In genomic region chr19:3389089-3389488, GRCm38 (mm10) we compare ENCODE assay signal across 8 mouse cellular contexts. TPM values are rescaled to one million over a fixed set of nuclear protein-coding genes. Genes with fewer than 3 reads are reported as not detected.
DNase-seq lines count a peak whose midpoint lies in the region; ATAC-seq and TF ChIP-seq lines count a peak whose summit lies in the region.

No protein-coding gene starts in this region.

- H3K27me3 ChIP-seq in cerebellum, adult 2 months (ENCODE audit: control insufficient read depth, insufficient read depth, low read length), result no peaks in the 10 kb centered on the region
- no peaks in the 10 kb centered on the region for H3K27me3 ChIP-seq in forebrain, postnatal 0 days (ENCODE audit: insufficient read depth, low read length)
- no peaks in the 10 kb centered on the region for H3K27me3 ChIP-seq in lung, embryonic 15.5 days

- in situ Hi-C loops in ES-E14 (cut with MboI; ENCODE audit: low sequenced_read_pairs in 2 of 2, unreplicated experiment in 2 of 2), result no loop called here

- TF ChIP-seq POLR2A in cerebellum, adult 2 months (IDR thresholded peaks at IDR 0.05; ENCODE audit: borderline replicate concordance, insufficient read depth, low read length), result no peak

- peak overlapping the region; percentile 56; the same call in 1 of the 2 replicates for H3K27ac ChIP-seq in ES-E14 (ENCODE audit: insufficient read depth, low read depth, low read length, poor library complexity, severe bottlenecking)
- no peak overlapping the region for H3K27ac ChIP-seq in cerebellum, adult 2 months (ENCODE audit: insufficient read depth, low read length)
- peak overlapping the region; percentile 54; the same call in 1 of the 2 replicates for H3K27ac ChIP-seq in forebrain, postnatal 0 days (ENCODE audit: low read depth, low read length)
- no peak overlapping the region for H3K27ac ChIP-seq in lung, embryonic 15.5 days

- peaks cover 2% of the 10 kb centered on the region in 2 experiments; a peak in 2 of 4 replicates for H3K4me1 ChIP-seq in ES-E14 (ENCODE audit: control insufficient read depth in 2 of 2, insufficient read depth in 2 of 2, low read length in 2 of 2, poor library complexity in 1 of 2)
- H3K4me1 ChIP-seq in cerebellum, adult 2 months (ENCODE audit: control insufficient read depth, insufficient read depth, low read length), result no peaks in the 10 kb centered on the region
- no peaks in the 10 kb centered on the region for H3K4me1 ChIP-seq in forebrain, postnatal 0 days (ENCODE audit: insufficient read depth)
- H3K4me1 ChIP-seq in lung, embryonic 15.5 days, result peaks cover 10% of the 10 kb centered on the region

- TF ChIP-seq CTCF in cerebellum, adult 2 months (IDR thresholded peaks at IDR 0.05; ENCODE audit: borderline replicate concordance, insufficient read depth, low read depth, low read length), result peak; percentile 54
- TF ChIP-seq CTCF in forebrain, postnatal 0 days (IDR thresholded peaks at IDR 0.05; ENCODE audit: low read depth), result peak; percentile 89

- peak; percentile 70 for DNase-seq in ES-E14 (ENCODE audit: low read depth, low spot score)
- peak; percentile 53 to 64 for DNase-seq in cerebellum, adult 2 months
- peak; percentile 90 for DNase-seq in forebrain, postnatal 0 days
- peak; percentile 94 for DNase-seq in heart, postnatal 4 days
- peak; percentile 41 for DNase-seq in layer of hippocampus, adult 9-10 months (ENCODE audit: low spot score)
- DNase-seq in ovary, postnatal 10 days (ENCODE audit: low spot score), result peak; percentile 83
- DNase-seq in thymus, postnatal 0 days (ENCODE audit: low spot score), result peak; percentile 92

- H3K36me3 ChIP-seq in ES-E14 (ENCODE audit: control insufficient read depth, insufficient read depth, low read length, poor library complexity, severe bottlenecking), result peaks cover 6% of the 10 kb centered on the region
- H3K36me3 ChIP-seq in forebrain, postnatal 0 days (ENCODE audit: insufficient read depth), result no peaks in the 10 kb centered on the region
- H3K36me3 ChIP-seq in lung, embryonic 15.5 days, result no peaks in the 10 kb centered on the region

- ATAC-seq in forebrain, postnatal 0 days, result peak; percentile 97
- peak; percentile 93 for ATAC-seq in lung, embryonic 15.5 days (ENCODE audit: borderline replicate concordance, extremely low read depth, low FRiP score, low TSS enrichment)

- peak overlapping the region; percentile 80 for H3K4me2 ChIP-seq in forebrain, postnatal 0 days (ENCODE audit: low read depth)
- peak overlapping the region; percentile 98 for H3K4me2 ChIP-seq in lung, embryonic 15.5 days

- H3K9ac ChIP-seq in ES-E14 (ENCODE audit: insufficient read depth, low read depth, low read length, poor library complexity, severe bottlenecking), result peak overlapping the region; percentile 80
- peak overlapping the region; percentile 58 for H3K9ac ChIP-seq in forebrain, postnatal 0 days
- peak overlapping the region; percentile 33; the same call in 1 of the 2 replicates for H3K9ac ChIP-seq in lung, embryonic 15.5 days

- WGBS in cerebellum, adult 2 months, result under 1% methylated on average over 43 of the region's 43 CpGs
- WGBS in forebrain, postnatal 0 days, result 3% methylated on average over 43 of the region's 43 CpGs
- under 1% methylated on average over 43 of the region's 43 CpGs for WGBS in lung, embryonic 15.5 days

- H3K9me3 ChIP-seq in ES-E14 (ENCODE audit: control insufficient read depth, insufficient read depth, low read depth, low read length), result no peaks in the 10 kb centered on the region
- H3K9me3 ChIP-seq in forebrain, postnatal 0 days (ENCODE audit: low read length), result no peaks in the 10 kb centered on the region
- H3K9me3 ChIP-seq in lung, embryonic 15.5 days, result no peaks in the 10 kb centered on the region

- H3K4me3 ChIP-seq in ES-E14 (ENCODE audit: insufficient read depth in 1 of 2, low read depth in 1 of 2, low read length in 2 of 2, poor library complexity in 1 of 2, severe bottlenecking in 1 of 2), result peak overlapping the region; percentile 67 to 79
- H3K4me3 ChIP-seq in cerebellum, adult 2 months (replicated peaks; ENCODE audit: insufficient read depth, low read depth, low read length), result peak overlapping the region; percentile 16
- peak overlapping the region; percentile 52 for H3K4me3 ChIP-seq in forebrain, postnatal 0 days (ENCODE audit: low read depth, low read length)
- H3K4me3 ChIP-seq in lung, embryonic 15.5 days, result peak overlapping the region; percentile 47

TF ChIP-seq in ES-E14, 5 proteins besides CTCF, POLR2A, EP300 and RAD21:
- TF ChIP-seq ZNF384 (IDR thresholded peaks at IDR 0.05; ENCODE audit: low read depth, low read length) (no peak), CHD2 (IDR thresholded peaks at IDR 0.05; ENCODE audit: low read depth, low read length) (peak; percentile 43; the same call in 1 of the 2 replicates)

RNA-seq across cellular contexts. Expression of gene Tesmin, which starts 0.4 kb away (rescaled TPM):
- 1.6 and 3.1 TPM in 2 replicates for total RNA-seq in ES-E14 (2012; rRNA removed)
- polyA plus RNA-seq in cerebellum, adult 2 months (2012; rRNA removed), result 0.13 and 0.15 TPM in 2 replicates
- total RNA-seq in forebrain, postnatal 0 days (2014; rRNA removed), result 0.71 and 1.0 TPM in 2 replicates
- polyA plus RNA-seq in forebrain, postnatal 0 days (2015; fragmentation: Nextera tagmentation; extraction: Ambion mirVana), result 0.82 and 1.5 TPM in 2 replicates
- total RNA-seq in heart, postnatal 4 days (2021), result 1 to 10 TPM; 2.8 to 3.4 TPM
- polyA plus RNA-seq in lung, embryonic 15.5 days (2015; fragmentation: Nextera tagmentation; extraction: Ambion mirVana), result 0.45 and 0.61 TPM in 2 replicates
- 1.5 and 1.6 TPM in 2 replicates for polyA plus RNA-seq in thymus, postnatal 0 days (2015; fragmentation: Nextera tagmentation; extraction: Ambion mirVana)

RNA-seq across cellular contexts. Expression of gene Gal, which starts 25.3 kb away (rescaled TPM):
- total RNA-seq in ES-E14 (2012; rRNA removed), result 0.27 and 0.95 TPM in 2 replicates
- polyA plus RNA-seq in cerebellum, adult 2 months (2012; rRNA removed), result 6.7 and 7.1 TPM in 2 replicates
- 2.0 and 2.1 TPM in 2 replicates for total RNA-seq in forebrain, postnatal 0 days (2014; rRNA removed)
- 14.1 and 21.9 TPM in 2 replicates for polyA plus RNA-seq in forebrain, postnatal 0 days (2015; fragmentation: Nextera tagmentation; extraction: Ambion mirVana)
- under 1 TPM; 0.36 to 0.47 TPM for total RNA-seq in heart, postnatal 4 days (2021)
- 0.68 and 1.0 TPM in 2 replicates for polyA plus RNA-seq in lung, embryonic 15.5 days (2015; fragmentation: Nextera tagmentation; extraction: Ambion mirVana)
- 7.2 and 7.4 TPM in 2 replicates for polyA plus RNA-seq in thymus, postnatal 0 days (2015; fragmentation: Nextera tagmentation; extraction: Ambion mirVana)

Comparison
In these comparisons a context has a peak if more than half of its experiments do, and no peak if none do; other contexts are left out.
1. DNase-seq: peak in every context shown above with its lines; median percentile 94 in heart, postnatal 4 days; 92 in thymus, postnatal 0 days; 90 in forebrain, postnatal 0 days; 83 in ovary, postnatal 10 days; 70 in ES-E14; 58 in cerebellum, adult 2 months; 41 in layer of hippocampus, adult 9-10 months.
2. H3K27ac ChIP-seq: peak in ES-E14 (single experiment) and forebrain, postnatal 0 days (single experiment); none in cerebellum, adult 2 months (single experiment) and lung, embryonic 15.5 days (single experiment).
3. H3K4me3 ChIP-seq: peak in every context shown above with its lines; median percentile 73 in ES-E14; 52 in forebrain, postnatal 0 days; 47 in lung, embryonic 15.5 days; 16 in cerebellum, adult 2 months.
4. Peak in every context shown above with its lines, with median percentiles within 50 percentile points of each other: H3K9ac ChIP-seq.